Mouse (Mus musculus) spleen, adult 18-20 months (tissue): ENCODE results near the gene Slc37a3.
"Not testable (repeated sequence)": the region's sequence is repeated elsewhere in the genome, so short reads cannot be mapped to it uniquely, and the experiment has no call there.

Experiments
- DNase-seq, 2 experiments: peaks; one replicate each; pipeline ENCODE4 v3.0.0; 2022; ENCODE audit warnings: mixed read lengths in 2 of 2

Gene Slc37a3

DNA sequence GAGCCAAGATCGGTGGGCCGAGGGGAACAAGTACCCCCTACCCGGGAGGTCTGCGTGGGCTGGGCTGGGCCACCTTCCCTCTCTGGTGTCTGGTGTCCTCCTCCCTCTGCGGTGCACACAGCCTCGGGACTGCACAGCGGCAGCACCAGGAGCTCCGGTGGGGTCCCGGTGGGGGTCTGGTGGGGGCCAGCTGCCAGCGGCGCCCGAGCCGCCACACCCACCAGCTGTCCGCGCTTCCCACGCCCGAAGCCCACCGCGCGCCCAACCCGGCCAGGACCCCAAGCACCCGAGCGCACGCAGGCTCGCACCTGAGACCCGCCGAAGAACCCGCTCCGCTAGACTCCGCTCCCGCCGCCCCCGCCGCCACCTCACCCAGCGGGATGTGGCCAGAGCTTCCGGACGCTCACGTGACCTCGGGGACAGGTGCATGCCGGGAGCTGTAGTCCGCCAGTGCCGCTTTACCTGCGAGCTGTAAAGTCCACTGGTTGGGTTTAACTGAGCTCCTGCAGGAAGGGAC is at the start of gene Slc37a3:
Gene Slc37a3 (minus strand): TSS at position 365 of the 517 bp plus-strand sequence.
- peak; percentile 83 to 92 for DNase-seq

DNA sequence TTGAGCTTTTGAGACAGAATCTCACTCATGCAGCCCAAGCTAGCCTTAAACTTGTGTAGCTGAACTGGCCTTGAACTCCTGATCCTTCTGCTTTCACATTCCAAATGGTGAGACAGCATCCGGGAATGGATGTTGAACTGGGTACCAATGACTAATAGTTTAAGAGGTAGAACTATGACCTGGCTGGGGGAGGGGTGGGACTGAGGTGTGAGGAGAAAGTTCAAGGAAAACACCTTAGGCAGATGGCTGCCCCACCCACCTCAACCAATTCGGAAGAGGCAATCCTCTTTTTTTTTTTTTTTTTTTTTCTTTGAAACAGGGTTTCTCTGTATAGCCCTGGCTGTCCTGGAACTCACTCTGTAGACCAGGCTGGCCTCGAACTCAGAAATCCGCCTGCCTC is 49.2 kb upstream of the Slc37a3 start:
- no peak for DNase-seq

GRCm38 (mm10) chr6:39425181-39425580 is 47.7 kb upstream of the Slc37a3 start:
- DNase-seq = no peak

- DNase-seq = no peak
Observed at GRCm38 (mm10) chr6:39423686-39424085, 46.2 kb upstream of the Slc37a3 start.

DNA sequence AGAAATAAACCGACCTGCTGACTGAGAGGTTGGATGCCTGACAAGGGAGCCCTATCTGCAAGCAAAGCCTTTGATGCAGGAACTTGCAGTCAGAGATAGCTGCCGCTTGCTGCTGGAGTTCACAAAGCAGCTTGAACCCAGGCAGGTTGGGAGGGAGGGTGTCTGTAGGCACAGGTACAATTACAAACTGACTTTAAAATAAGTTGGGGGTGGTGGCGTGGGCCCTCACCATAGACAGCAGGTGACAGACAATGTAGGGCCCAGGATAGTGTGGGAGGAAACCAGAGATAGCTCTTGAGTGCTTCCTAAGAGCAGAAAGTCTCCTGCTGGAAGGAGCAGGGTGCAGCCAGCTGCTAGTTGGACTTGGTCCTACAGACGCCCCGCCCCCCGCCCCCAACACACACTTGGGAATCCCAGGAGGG is 45.7 kb upstream of the Slc37a3 start:
- no peak for DNase-seq

GRCm38 (mm10) chr6:39420867-39421266 is 43.4 kb upstream of the Slc37a3 start:
- no peak for DNase-seq

GRCm38 (mm10) chr6:39419851-39420721 is 42.6 kb upstream of the Slc37a3 start, which contains the start of gene Mkrn1:
Mkrn1 (minus strand) TSS chr6:39420462.
- DNase-seq = peak; percentile 69 to 79

GRCm38 (mm10) chr6:39419386-39419850 is 41.9 kb upstream of the Slc37a3 start:
- no peak for DNase-seq

GRCm38 (mm10) chr6:39416654-39417053 is 39.2 kb upstream of the Slc37a3 start:
- not testable (repeated sequence) for DNase-seq

DNA sequence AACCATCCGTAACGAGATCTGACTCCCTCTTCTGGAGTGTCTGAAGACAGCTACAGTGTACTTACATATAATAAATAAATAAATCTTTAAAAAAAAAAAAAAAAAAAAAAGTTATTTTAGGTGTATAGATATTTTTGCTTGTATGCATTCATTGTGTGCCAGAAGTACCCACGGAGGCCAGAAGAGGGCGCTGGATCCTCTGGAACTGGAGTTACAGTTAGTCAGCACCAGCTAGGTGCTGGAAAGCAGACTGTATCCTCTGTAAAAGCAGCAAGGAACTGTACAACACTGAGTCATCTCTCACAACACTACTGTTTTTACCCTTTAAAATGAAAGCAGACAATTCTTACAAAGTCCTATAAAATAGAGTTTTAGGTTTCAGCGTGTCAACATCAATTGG is 38.3 kb upstream of the Slc37a3 start:
- peak; percentile 46 to 71 for DNase-seq

DNA sequence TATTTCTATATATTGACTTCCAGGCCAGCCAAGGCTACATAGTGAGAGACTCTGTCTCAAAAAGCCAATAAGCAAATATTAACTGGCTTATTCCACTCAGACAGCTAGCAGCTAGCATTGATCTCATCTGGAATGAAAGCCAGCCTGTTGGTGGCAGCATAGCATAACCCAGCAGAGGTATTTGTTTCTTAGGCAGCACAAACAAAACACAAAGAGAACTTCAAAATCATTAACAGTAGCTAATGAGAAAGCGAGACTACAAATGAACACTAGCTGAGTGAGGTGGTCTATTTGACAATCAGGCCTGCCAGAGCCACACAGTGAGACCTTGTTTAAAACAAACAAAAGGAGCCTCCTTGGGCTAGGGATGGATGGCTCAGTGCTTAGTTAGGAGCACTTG is 36.6 kb upstream of the Slc37a3 start:
- DNase-seq = no peak

DNA sequence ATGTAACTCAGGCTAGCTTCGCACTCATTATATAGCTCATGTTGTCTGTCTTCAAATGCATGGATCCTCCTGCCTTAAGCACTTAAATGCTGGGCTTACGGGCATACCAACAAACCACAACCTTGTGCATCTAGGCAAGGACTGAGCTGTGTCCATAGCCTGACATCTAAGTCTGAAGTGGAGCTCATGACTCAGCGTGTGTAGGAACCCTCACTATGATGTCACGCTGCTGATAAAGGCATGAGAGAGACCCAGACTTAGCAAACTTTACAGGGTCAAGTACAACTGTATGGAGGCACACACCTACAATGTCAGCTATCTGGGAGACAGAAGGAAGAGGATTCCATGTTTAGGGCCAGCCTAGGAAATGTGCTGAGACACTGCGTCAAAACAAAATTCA is 29.0 kb upstream of the Slc37a3 start:
- no peak for DNase-seq

GRCm38 (mm10) chr6:39403136-39403535 is 25.7 kb upstream of the Slc37a3 start:
- no peak for DNase-seq

- DNase-seq = no peak
Observed at GRCm38 (mm10) chr6:39400343-39400742, 22.9 kb upstream of the Slc37a3 start.

DNA sequence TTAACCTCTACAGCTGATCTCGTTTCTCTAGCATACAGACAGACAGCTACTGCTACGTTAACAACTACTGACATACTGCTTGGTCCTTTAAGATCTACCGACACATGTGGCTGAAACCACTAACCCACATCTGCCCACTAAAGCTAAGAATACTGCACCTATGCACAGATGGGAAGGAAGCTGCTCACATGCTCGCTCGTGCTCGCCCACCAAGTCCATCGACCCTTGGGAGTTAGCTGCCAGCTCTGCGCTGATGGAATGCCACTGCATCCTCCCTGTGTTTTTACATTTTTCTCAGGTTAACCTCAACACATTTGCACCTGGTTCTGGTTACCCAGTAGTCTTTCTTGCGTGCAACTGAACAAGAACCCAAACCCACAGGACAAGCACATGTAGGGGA is 20.9 kb upstream of the Slc37a3 start:
- no peak for DNase-seq

DNA sequence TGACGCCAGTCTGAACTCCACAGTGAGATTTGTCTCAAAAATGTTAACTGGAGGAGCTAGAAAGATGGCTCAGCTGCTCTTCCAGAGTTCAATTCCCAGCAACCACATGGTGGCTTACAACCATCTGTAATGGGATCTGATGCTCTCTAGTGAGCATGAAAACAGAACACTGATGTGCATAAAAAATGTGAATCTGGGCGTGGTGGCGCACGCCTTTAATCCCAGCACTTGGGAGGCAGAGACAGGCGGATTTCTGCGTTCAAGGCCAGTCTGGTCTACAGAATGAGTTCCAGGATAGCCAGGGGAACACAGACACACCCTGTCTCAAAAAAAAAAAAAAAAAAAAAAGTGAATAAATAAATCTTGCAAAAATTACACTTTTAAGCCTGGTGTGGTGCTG is 19.6 kb upstream of the Slc37a3 start:
- DNase-seq = no peak

DNA sequence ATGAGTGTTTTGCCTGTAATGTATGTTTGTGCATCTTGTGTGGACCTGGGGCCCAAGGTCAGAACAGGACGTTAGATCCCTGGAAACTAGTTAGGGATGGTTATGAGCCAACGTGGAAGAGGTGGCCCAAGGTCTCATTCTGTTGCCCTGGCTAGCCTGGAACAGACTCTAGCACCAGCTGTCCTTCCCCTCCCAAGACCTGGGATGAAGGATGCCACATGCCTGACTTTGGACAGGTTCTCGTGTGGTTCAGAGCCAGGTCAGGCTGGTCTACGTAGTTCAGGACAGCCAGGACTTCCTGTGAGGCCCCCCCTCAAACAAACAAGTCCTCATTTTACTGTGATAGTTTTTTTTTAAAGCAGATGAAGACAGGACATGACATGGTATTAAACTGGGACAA is 18.4 kb upstream of the Slc37a3 start:
- no peak for DNase-seq

GRCm38 (mm10) chr6:39395471-39395870 is 18.0 kb upstream of the Slc37a3 start:
- no peak for DNase-seq

GRCm38 (mm10) chr6:39389988-39390387 is 12.5 kb upstream of the Slc37a3 start:
- DNase-seq = no peak

- DNase-seq = peak; percentile 15 to 45
Observed at GRCm38 (mm10) chr6:39381125-39381880, 3.8 kb upstream of the Slc37a3 start, which contains the start of gene Rab19. Rab19 (plus strand) TSS chr6:39381175.

- no peak for DNase-seq
Observed at GRCm38 (mm10) chr6:39380276-39380675, 2.8 kb upstream of the Slc37a3 start.

GRCm38 (mm10) chr6:39379749-39380148 is 2.3 kb upstream of the Slc37a3 start:
- peak in 1 of 2 experiments; percentile 32 for DNase-seq

GRCm38 (mm10) chr6:39379224-39379623 is 1.7 kb upstream of the Slc37a3 start:
- DNase-seq = peak in 1 of 2 experiments; percentile 13
